Mouse (Mus musculus) kidney, embryonic 15.5 days (tissue): Measurements from ENCODE around the gene Vamp5. TPM values are rescaled to one million over a fixed set of nuclear protein-coding genes. Genes with fewer than 3 reads are reported as not detected.

Experiments used
- ATAC-seq: fragments of 200-750 bp; cut with Nextera tagmentation; replicated peaks from 2 replicates; pipeline ENCODE4 v1.8.0; 2017; ENCODE audit warnings: moderate TSS enrichment; ENCODE audit not compliant: low FRiP score
- H3K27ac ChIP-seq: fragments of 300-500 bp; sonication (generic); 2 replicates; pipeline ENCODE4 v1.5.1; 2015; ENCODE audit warnings: mild to moderate bottlenecking, inconsistent platforms
- H3K27me3 ChIP-seq: fragments of 300-500 bp; sonication (generic); 2 replicates; pipeline ENCODE4 v1.6.1; 2015; ENCODE audit warnings: inconsistent platforms
- H3K36me3 ChIP-seq: fragments of 300-500 bp; sonication (generic); 2 replicates; pipeline ENCODE4 v1.6.1; 2015; ENCODE audit warnings: inconsistent platforms
- H3K4me1 ChIP-seq: fragments of 300-500 bp; sonication (generic); 2 replicates; pipeline ENCODE4 v1.6.1; 2015; ENCODE audit warnings: inconsistent platforms
- H3K4me2 ChIP-seq: fragments of 300-500 bp; sonication (generic); 2 replicates; pipeline ENCODE4 v1.6.1; 2015; ENCODE audit warnings: moderate library complexity, mild to moderate bottlenecking, inconsistent platforms
- H3K4me3 ChIP-seq: fragments of 300-500 bp; sonication (generic); replicated peaks from 2 replicates; pipeline ENCODE4 v1.5.1; 2015; ENCODE audit warnings: mild to moderate bottlenecking, inconsistent platforms
- H3K9ac ChIP-seq: fragments of 300-500 bp; sonication (generic); 2 replicates; pipeline ENCODE4 v1.6.1; 2015; ENCODE audit warnings: mild to moderate bottlenecking, inconsistent platforms
- H3K9me3 ChIP-seq: fragments of 300-500 bp; sonication (generic); replicated peaks from 2 replicates; pipeline ENCODE4 v1.6.1; 2016; ENCODE audit warnings: inconsistent platforms
- WGBS: fragments of 180-500 bp; shearing (Covaris S2); methylation state at CpG from one replicate; pipeline ENCODE4 v1.1.7; 2015; ENCODE audit warnings: mixed read lengths; 5-methylcytosine and 5-hydroxymethylcytosine counted together
- polyA plus RNA-seq: library from polyadenylated mRNA; unstranded; fragments of >200 nt; fragmentation: Nextera tagmentation; extraction: Ambion mirVana; gene quantifications from 2 replicates; pipeline ENCODE4 v1.2.1, GENCODE M21; 2015

Vamp5 gene
- polyA plus RNA-seq = 35.0 and 40.7 TPM in 2 replicates

- H3K4me1 ChIP-seq = peaks cover 9% of the 10 kb centered on the region
- H3K9ac ChIP-seq = peak within 1 kb of the TSS; percentile 39
- H3K4me2 ChIP-seq = peak within 1 kb of the TSS; percentile 78
- H3K27ac ChIP-seq = peak within 1 kb of the TSS; percentile 77
- peak within 1 kb of the TSS; percentile 57 for H3K4me3 ChIP-seq
- peaks cover 15% of the 10 kb centered on the region for H3K27me3 ChIP-seq
- H3K36me3 ChIP-seq = peaks cover 14% of the 10 kb centered on the region
- no peaks in the 10 kb centered on the region for H3K9me3 ChIP-seq
- peak; percentile 88 for ATAC-seq
- WGBS = 1% methylated on average over 49 of the region's 49 CpGs
Observed at GRCm38 (mm10) chr6:72380131-72380770, at the start of gene Vamp5. TSS of gene Vamp5 (minus strand) at chr6:72380468.

- WGBS = 81% methylated on average over 21 of the region's 21 CpGs
- Histone ChIP-seq H3K36me3 (peaks cover 97% of the 10 kb centered on the region), H3K9ac (no peak overlapping the region), H3K4me2 (no peak overlapping the region), H3K27ac (no peak overlapping the region), H3K4me3 (no peak overlapping the region), H3K9me3 (no peaks in the 10 kb centered on the region), H3K4me1 (no peaks in the 10 kb centered on the region), H3K27me3 (no peaks in the 10 kb centered on the region)
- ATAC-seq = no peak
Observed at GRCm38 (mm10) chr6:72429061-72429842, 49.0 kb upstream of the Vamp5 start.

GRCm38 (mm10) chr6:72428036-72428435 is 47.8 kb upstream of the Vamp5 start:
- no peaks in the 10 kb centered on the region for H3K4me1 ChIP-seq
- H3K9ac ChIP-seq = no peak overlapping the region
- no peaks in the 10 kb centered on the region for H3K27me3 ChIP-seq
- WGBS = 27% methylated on average over 8 of the region's 8 CpGs
- H3K36me3 ChIP-seq = peaks cover 98% of the 10 kb centered on the region
- H3K27ac ChIP-seq = no peak overlapping the region
- H3K4me2 ChIP-seq = no peak overlapping the region
- peak; percentile 69; the same call in 1 of the 2 replicates for ATAC-seq
- no peak overlapping the region for H3K4me3 ChIP-seq
- no peaks in the 10 kb centered on the region for H3K9me3 ChIP-seq

- no peaks in the 10 kb centered on the region for H3K27me3 ChIP-seq
- H3K9ac ChIP-seq = no peak overlapping the region
- H3K36me3 ChIP-seq = peaks cover 98% of the 10 kb centered on the region
- ATAC-seq = no peak
- no peaks in the 10 kb centered on the region for H3K9me3 ChIP-seq
- no peaks in the 10 kb centered on the region for H3K4me1 ChIP-seq
- WGBS = 91% methylated on average over 11 of the region's 11 CpGs
- no peak overlapping the region for H3K4me2 ChIP-seq
- H3K4me3 ChIP-seq = no peak overlapping the region
- no peak overlapping the region for H3K27ac ChIP-seq
Observed at GRCm38 (mm10) chr6:72425646-72426045, 45.4 kb upstream of the Vamp5 start.

- Histone ChIP-seq H3K27ac (no peak overlapping the region), H3K4me2 (no peak overlapping the region), H3K9me3 (no peaks in the 10 kb centered on the region), H3K4me1 (peaks cover 3% of the 10 kb centered on the region; the same call in 1 of the 2 replicates), H3K27me3 (no peaks in the 10 kb centered on the region), H3K9ac (no peak overlapping the region), H3K4me3 (no peak overlapping the region), H3K36me3 (peaks cover 97% of the 10 kb centered on the region)
- no peak for ATAC-seq
- WGBS = 92% methylated on average over 10 of the region's 10 CpGs
Observed at GRCm38 (mm10) chr6:72420901-72421300, 40.6 kb upstream of the Vamp5 start.

- H3K27me3 ChIP-seq = no peaks in the 10 kb centered on the region
- H3K36me3 ChIP-seq = peaks cover 86% of the 10 kb centered on the region
- no peak overlapping the region for H3K27ac ChIP-seq
- H3K4me2 ChIP-seq = no peak overlapping the region
- H3K4me1 ChIP-seq = peaks cover 14% of the 10 kb centered on the region
- WGBS = 89% methylated on average over 1 of the region's 1 CpGs
- no peak overlapping the region for H3K9ac ChIP-seq
- no peak overlapping the region for H3K4me3 ChIP-seq
- H3K9me3 ChIP-seq = no peaks in the 10 kb centered on the region
- ATAC-seq = no peak
Observed at GRCm38 (mm10) chr6:72419806-72420205, 39.5 kb upstream of the Vamp5 start.

GRCm38 (mm10) chr6:72418279-72418678 is 38.0 kb upstream of the Vamp5 start:
- no peak overlapping the region for H3K27ac ChIP-seq
- peaks cover 22% of the 10 kb centered on the region for H3K4me1 ChIP-seq
- H3K9ac ChIP-seq = no peak overlapping the region
- WGBS = 85% methylated on average over 4 of the region's 4 CpGs
- no peak overlapping the region for H3K4me3 ChIP-seq
- H3K9me3 ChIP-seq = no peaks in the 10 kb centered on the region
- H3K27me3 ChIP-seq = no peaks in the 10 kb centered on the region
- H3K4me2 ChIP-seq = no peak overlapping the region
- H3K36me3 ChIP-seq = peaks cover 71% of the 10 kb centered on the region
- ATAC-seq = no peak

- Histone ChIP-seq H3K27me3 (no peaks in the 10 kb centered on the region), H3K9me3 (no peaks in the 10 kb centered on the region), H3K4me3 (no peak overlapping the region), H3K4me1 (peaks cover 22% of the 10 kb centered on the region), H3K36me3 (peaks cover 50% of the 10 kb centered on the region), H3K27ac (no peak overlapping the region), H3K4me2 (no peak overlapping the region), H3K9ac (no peak overlapping the region)
- 79% methylated on average over 7 of the region's 7 CpGs for whole genome bisulfite sequencing
- ATAC-seq = no peak
Observed at GRCm38 (mm10) chr6:72415964-72416772, 35.9 kb upstream of the Vamp5 start.

GRCm38 (mm10) chr6:72415181-72415580 is 34.9 kb upstream of the Vamp5 start:
- Histone ChIP-seq H3K4me3 (peak overlapping the region; percentile 59), H3K4me1 (peaks cover 22% of the 10 kb centered on the region), H3K9ac (peak overlapping the region; percentile 65; the same call in 1 of the 2 replicates), H3K9me3 (no peaks in the 10 kb centered on the region), H3K4me2 (peak overlapping the region; percentile 72), H3K36me3 (peaks cover 40% of the 10 kb centered on the region), H3K27me3 (no peaks in the 10 kb centered on the region), H3K27ac (no peak overlapping the region)
- WGBS = 88% methylated on average over 5 of the region's 5 CpGs
- ATAC-seq = no peak

GRCm38 (mm10) chr6:72414076-72414756 is 33.9 kb upstream of the Vamp5 start, which contains the start of gene Ggcx:
TSS of gene Ggcx (plus strand) at chr6:72414308.
- 1% methylated on average over 33 of the region's 33 CpGs for WGBS

GRCm38 (mm10) chr6:72410518-72410917 is 30.2 kb upstream of the Vamp5 start:
- no peak overlapping the region for H3K27ac ChIP-seq
- 72% methylated on average over 7 of the region's 7 CpGs for WGBS
- no peak overlapping the region for H3K9ac ChIP-seq
- no peak overlapping the region for H3K4me2 ChIP-seq
- H3K36me3 ChIP-seq = no peaks in the 10 kb centered on the region
- no peaks in the 10 kb centered on the region for H3K27me3 ChIP-seq
- H3K9me3 ChIP-seq = no peaks in the 10 kb centered on the region
- H3K4me1 ChIP-seq = peaks cover 14% of the 10 kb centered on the region
- no peak for ATAC-seq
- H3K4me3 ChIP-seq = no peak overlapping the region

More at GRCm38 (mm10) chr6:72414076-72414756, 33.9 kb upstream of the Vamp5 start, which contains the start of gene Ggcx:
- Histone ChIP-seq H3K27me3 (no peaks in the 10 kb centered on the region), H3K9ac (peak within 1 kb of the TSS; percentile 65), H3K4me1 (peaks cover 22% of the 10 kb centered on the region), H3K36me3 (peaks cover 30% of the 10 kb centered on the region), H3K4me3 (peak within 1 kb of the TSS; percentile 59), H3K4me2 (peak within 1 kb of the TSS; percentile 72), H3K27ac (peak within 1 kb of the TSS; percentile 61), H3K9me3 (no peaks in the 10 kb centered on the region)
- ATAC-seq = peak; percentile 96
